Mouse (Mus musculus): ENCODE data around the gene Gm11116. TPM values are rescaled to one million over a fixed set of nuclear protein-coding genes. Genes with fewer than 3 reads are reported as not detected.

Gm11116 gene
- polyA plus RNA-seq (2015; fragmentation: Illumina TruSeq; extraction: RNeasy Lipid Tissue Mini Kit (QIAGEN cat#74804); ENCODE audit: low read depth, low replicate concordance) = not detected

GRCm38 (mm10) chr5:88111430-88111829 is at the start of gene Gm11116:
Gene Gm11116, minus strand, starts transcription at chr5:88111530.

GRCm38 (mm10) chr5:88153999-88154398 is 42.7 kb upstream of the Gm11116 start, which contains the start of gene Gm11115:
Gene Gm11115, minus strand, starts transcription at chr5:88154099.

GRCm38 (mm10) chr5:88086256-88086655 is 25.1 kb downstream of the Gm11116 start, which contains the start of gene Smr2:
Gene Smr2, plus strand, starts transcription at chr5:88086556.

Other genes starting within 250 kb of the Gm11116 start
- gene Odam, start 226.5 kb downstream of the Gm11116 start, polyA plus RNA-seq (2015; fragmentation: Illumina TruSeq; extraction: RNeasy Lipid Tissue Mini Kit (QIAGEN cat#74804); ENCODE audit: low read depth, low replicate concordance) = not detected
- not detected for gene Csn3, start 186.0 kb downstream of the Gm11116 start, polyA plus RNA-seq (2015; fragmentation: Illumina TruSeq; extraction: RNeasy Lipid Tissue Mini Kit (QIAGEN cat#74804); ENCODE audit: low read depth, low replicate concordance)
- gene 2310003L06Rik, start 142.1 kb downstream of the Gm11116 start, polyA plus RNA-seq (2015; fragmentation: Illumina TruSeq; extraction: RNeasy Lipid Tissue Mini Kit (QIAGEN cat#74804); ENCODE audit: low read depth, low replicate concordance) = not detected
- not detected for gene Gm28434, start 142.0 kb downstream of the Gm11116 start, polyA plus RNA-seq (2015; fragmentation: Illumina TruSeq; extraction: RNeasy Lipid Tissue Mini Kit (QIAGEN cat#74804); ENCODE audit: low read depth, low replicate concordance)
- gene Cabs1, start 132.1 kb downstream of the Gm11116 start, polyA plus RNA-seq (2015; fragmentation: Illumina TruSeq; extraction: RNeasy Lipid Tissue Mini Kit (QIAGEN cat#74804); ENCODE audit: low read depth, low replicate concordance) = not detected
- not detected for gene Smr3a, start 109.0 kb downstream of the Gm11116 start, polyA plus RNA-seq (2015; fragmentation: Illumina TruSeq; extraction: RNeasy Lipid Tissue Mini Kit (QIAGEN cat#74804); ENCODE audit: low read depth, low replicate concordance)
- gene Smr2, start 25.0 kb downstream of the Gm11116 start, polyA plus RNA-seq (2015; fragmentation: Illumina TruSeq; extraction: RNeasy Lipid Tissue Mini Kit (QIAGEN cat#74804); ENCODE audit: low read depth, low replicate concordance) = not detected
- not detected for gene Gm11115, start 42.6 kb upstream of the Gm11116 start, polyA plus RNA-seq (2015; fragmentation: Illumina TruSeq; extraction: RNeasy Lipid Tissue Mini Kit (QIAGEN cat#74804); ENCODE audit: low read depth, low replicate concordance)
- not detected for gene Gm7714, start 157.4 kb upstream of the Gm11116 start, polyA plus RNA-seq (2015; fragmentation: Illumina TruSeq; extraction: RNeasy Lipid Tissue Mini Kit (QIAGEN cat#74804); ENCODE audit: low read depth, low replicate concordance)
- gene Prol1, start 205.8 kb upstream of the Gm11116 start, polyA plus RNA-seq (2015; fragmentation: Illumina TruSeq; extraction: RNeasy Lipid Tissue Mini Kit (QIAGEN cat#74804); ENCODE audit: low read depth, low replicate concordance) = not detected